Mouse (Mus musculus): Measurements from ENCODE around the gene Slc47a2. TPM values are rescaled to one million over a fixed set of nuclear protein-coding genes. Genes with fewer than 3 reads are reported as not detected.

The Slc47a2 gene
- total and polyA plus RNA-seq, 3 experiments: 0.15 to 0.25 TPM; not detected in 1

DNA sequence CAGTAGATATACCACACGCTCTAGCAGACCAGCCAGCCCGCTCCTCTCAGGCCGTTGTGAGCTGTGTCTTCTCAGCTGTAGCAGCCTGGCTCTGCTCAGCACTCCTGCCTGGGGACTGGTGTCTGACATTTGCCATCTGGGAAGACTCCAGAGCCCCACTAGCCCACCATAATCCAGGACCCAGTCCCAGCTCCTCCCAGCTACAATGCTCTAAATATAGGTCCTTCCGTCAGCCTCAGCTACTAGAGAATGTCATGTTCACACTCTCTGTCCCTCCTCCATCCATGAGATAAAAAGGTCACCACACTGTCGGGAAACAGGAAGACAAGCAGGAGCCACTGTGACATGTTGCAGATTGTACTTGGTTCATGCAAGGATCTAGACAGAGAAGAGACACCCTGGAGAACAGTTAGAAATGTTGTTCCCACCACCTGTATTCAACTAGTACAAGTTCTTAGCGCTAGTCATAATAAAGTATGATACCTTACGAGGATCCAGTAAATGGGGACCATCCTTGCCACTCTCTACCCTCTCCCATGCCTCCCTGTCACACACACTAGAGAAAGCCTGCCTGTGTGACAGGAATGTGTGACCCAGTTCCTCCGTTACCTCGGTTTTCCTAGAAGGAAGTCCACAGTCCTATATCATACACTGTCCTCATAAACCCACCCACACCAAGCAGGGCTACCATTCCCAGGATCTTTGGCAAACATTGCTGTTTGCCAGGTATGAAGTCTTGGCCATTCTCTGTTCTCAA, 24.0 kb upstream of the Slc47a2 start:
- no peaks in the 10 kb centered on the region for H3K9me3 ChIP-seq (replicated peaks; ENCODE audit: insufficient read depth, low read length)
- DNase-seq (ENCODE audit: low read depth, low spot score): no peak
- H3K4me3 ChIP-seq (ENCODE audit: control insufficient read depth in 1 of 2, insufficient read depth in 1 of 2, low read depth in 2 of 2, low read length in 2 of 2): no peak overlapping the region
- H3K27me3 ChIP-seq (ENCODE audit: control insufficient read depth in 1 of 2, insufficient read depth in 2 of 2, low read length in 2 of 2): peaks cover 2% of the 10 kb centered on the region in 2 experiments; a peak in 3 of 4 replicates
- H3K4me1 ChIP-seq (ENCODE audit: control insufficient read depth in 1 of 2, insufficient read depth in 2 of 2, low read length in 2 of 2): no peaks in the 10 kb centered on the region
- H3K79me2 ChIP-seq (ENCODE audit: control insufficient read depth, insufficient read depth, low read length, poor library complexity): no peaks in the 10 kb centered on the region
- H3K9ac ChIP-seq (ENCODE audit: control insufficient read depth, low read depth, low read length, poor library complexity, severe bottlenecking): no peak overlapping the region
- no peak for TF ChIP-seq USF2 (IDR thresholded peaks at IDR 0.05; ENCODE audit: borderline replicate concordance in 1 of 2, insufficient read depth in 1 of 2, low read depth in 1 of 2, low read length in 2 of 2)
- no peak for TF ChIP-seq MAFK (IDR thresholded peaks at IDR 0.05; ENCODE audit: borderline replicate concordance, low read depth, low read length)
- no peak for TF ChIP-seq MYC (IDR thresholded peaks at IDR 0.05; ENCODE audit: low read depth, low read length)
- TF ChIP-seq RAD21 (IDR thresholded peaks at IDR 0.05; ENCODE audit: low read depth, low read length): no peak
- no peak overlapping the region for H3K27ac ChIP-seq (ENCODE audit: control insufficient read depth, low read depth, low read length)
- no peaks in the 10 kb centered on the region for H3K36me3 ChIP-seq (ENCODE audit: control insufficient read depth in 1 of 2, insufficient read depth in 2 of 2, low read length in 2 of 2)

DNA sequence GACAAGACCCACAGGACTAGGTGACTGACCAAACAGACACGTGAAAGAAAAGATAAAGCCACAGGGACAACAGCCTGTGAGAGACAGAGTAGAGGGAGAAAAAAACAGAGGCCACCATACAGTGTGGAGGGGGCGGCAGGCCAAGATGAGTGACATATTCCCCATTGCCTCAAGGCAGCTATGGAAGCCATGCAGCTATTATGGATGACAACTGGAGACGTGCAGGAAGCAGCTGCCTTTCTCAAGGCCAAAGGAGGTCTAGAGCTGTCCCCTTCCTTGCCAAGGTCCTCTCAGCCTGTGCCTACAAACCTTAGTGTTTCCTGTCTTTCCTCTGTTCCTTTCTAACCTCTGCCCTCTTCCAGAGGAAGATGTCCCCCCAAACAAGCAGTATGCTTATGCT, 23.3 kb upstream of the Slc47a2 start:
- Histone ChIP-seq H3K79me2 (ENCODE audit: control insufficient read depth, insufficient read depth, low read length, poor library complexity) (no peaks in the 10 kb centered on the region), H3K27me3 (ENCODE audit: control insufficient read depth in 1 of 2, insufficient read depth in 2 of 2, low read length in 2 of 2) (peaks cover 4 to 6% of the 10 kb centered on the region in 2 experiments), H3K36me3 (ENCODE audit: control insufficient read depth in 1 of 2, insufficient read depth in 2 of 2, low read length in 2 of 2) (no peaks in the 10 kb centered on the region), H3K9me3 (replicated peaks; ENCODE audit: insufficient read depth, low read length) (no peaks in the 10 kb centered on the region), H3K27ac (ENCODE audit: control insufficient read depth, low read depth, low read length) (no peak overlapping the region), H3K4me3 (ENCODE audit: control insufficient read depth in 1 of 2, insufficient read depth in 1 of 2, low read depth in 2 of 2, low read length in 2 of 2) (no peak overlapping the region), H3K9ac (ENCODE audit: control insufficient read depth, low read depth, low read length, poor library complexity, severe bottlenecking) (no peak overlapping the region), H3K4me1 (ENCODE audit: control insufficient read depth in 1 of 2, insufficient read depth in 2 of 2, low read length in 2 of 2) (no peaks in the 10 kb centered on the region)
- no peak for DNase-seq (ENCODE audit: low read depth, low spot score)
- TF ChIP-seq KAT2A (conservative IDR thresholded peaks at IDR 0.05; ENCODE audit: low read depth, low read length) (no peak), POLR2A (IDR thresholded peaks at IDR 0.05; ENCODE audit: control insufficient read depth in 1 of 2, insufficient read depth in 1 of 2, low read depth in 1 of 2, low read length in 2 of 2, poor library complexity in 1 of 2) (no peak), SIN3A (IDR thresholded peaks at IDR 0.05; ENCODE audit: low read length) (no peak), BHLHE40 (IDR thresholded peaks at IDR 0.05; ENCODE audit: borderline replicate concordance, low read depth, low read length) (no peak), MEF2A (IDR thresholded peaks at IDR 0.05; ENCODE audit: extremely low read depth, insufficient replicate concordance, low read depth, low read length, poor library complexity, severe bottlenecking) (no peak), SMC3 (IDR thresholded peaks at IDR 0.05; ENCODE audit: low read depth, low read length) (no peak), MYB (IDR thresholded peaks at IDR 0.05; ENCODE audit: low read depth, low read length) (no peak), HCFC1 (IDR thresholded peaks at IDR 0.05; ENCODE audit: low read depth, low read length) (no peak), ETS1 (IDR thresholded peaks at IDR 0.05; ENCODE audit: low read depth, low read length) (no peak), ELF1 (IDR thresholded peaks at IDR 0.05; ENCODE audit: low read depth, low read length) (no peak), CTCF (IDR thresholded peaks at IDR 0.05 in 2 of 3, conservative IDR thresholded peaks at IDR 0.05 in 1 of 3; ENCODE audit: control insufficient read depth in 1 of 3, insufficient read depth in 1 of 3, low read depth in 2 of 3, low read length in 3 of 3, poor library complexity in 1 of 3, severe bottlenecking in 1 of 3) (no peak)

All from MEL (cell line).